Mouse (Mus musculus) mouse embryonic stem cell (cell line): Measurements from ENCODE around the gene Cdc14a.

Experiments
- in situ Hi-C, 2 experiments: fragments of 300-500 bp; cut with MboI; formaldehyde crosslinking; loops; 1 replicate in 1 of 2; 3 replicates in 1 of 2; pipeline ENCODE4 v1.14.3; 2019 to 2020; ENCODE audit warnings: low sequenced_read_pairs in 2 of 2, low pct_unique_long_range_greater_than_20kb in 1 of 2, mixed read lengths in 1 of 2; ENCODE audit not compliant: unreplicated experiment in 1 of 2

The Cdc14a gene

DNA sequence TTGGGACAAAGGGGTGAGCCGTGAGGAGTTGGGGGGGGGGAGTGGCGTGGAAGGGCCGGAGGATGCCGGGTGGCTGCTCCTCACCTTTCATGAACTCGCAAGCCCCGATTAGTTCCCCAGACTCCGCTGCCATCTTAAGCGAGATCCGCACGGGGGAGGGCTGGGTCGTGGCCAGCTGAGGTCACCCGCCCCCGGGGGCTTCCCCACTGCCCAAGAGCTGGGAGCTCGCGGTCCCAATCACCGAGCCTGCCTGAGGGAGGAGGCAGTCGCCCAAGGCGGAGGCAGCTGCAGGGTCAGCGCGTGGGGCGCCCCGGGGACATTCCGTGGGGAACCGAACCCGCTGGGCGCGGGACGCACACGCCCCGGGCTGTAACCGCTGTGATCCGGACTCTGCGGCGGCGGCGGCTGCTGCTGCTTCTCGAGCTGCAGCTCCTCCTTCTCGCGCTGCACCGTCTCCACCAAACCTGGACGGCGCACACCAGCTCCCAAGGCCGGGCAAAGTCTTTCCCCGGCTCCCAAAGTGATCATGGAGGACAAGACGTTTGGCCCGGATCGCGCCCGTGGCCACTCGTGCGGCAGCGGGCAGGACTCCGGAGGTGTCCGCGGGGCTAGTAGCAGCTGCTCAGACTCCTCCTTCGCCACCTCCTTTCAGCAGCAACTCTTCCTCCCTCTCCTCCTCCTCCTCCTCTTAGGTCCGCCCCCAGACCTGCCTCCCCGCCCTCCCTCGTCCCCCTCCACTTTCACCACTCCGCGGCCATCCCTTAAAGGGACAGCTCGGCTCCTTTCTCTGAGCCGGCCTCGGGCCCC lies at the start of gene Cdc14a:
Cdc14a (minus strand) TSS at position 680 of the 807 bp plus-strand sequence.
- in situ Hi-C loops: no loop called here

DNA sequence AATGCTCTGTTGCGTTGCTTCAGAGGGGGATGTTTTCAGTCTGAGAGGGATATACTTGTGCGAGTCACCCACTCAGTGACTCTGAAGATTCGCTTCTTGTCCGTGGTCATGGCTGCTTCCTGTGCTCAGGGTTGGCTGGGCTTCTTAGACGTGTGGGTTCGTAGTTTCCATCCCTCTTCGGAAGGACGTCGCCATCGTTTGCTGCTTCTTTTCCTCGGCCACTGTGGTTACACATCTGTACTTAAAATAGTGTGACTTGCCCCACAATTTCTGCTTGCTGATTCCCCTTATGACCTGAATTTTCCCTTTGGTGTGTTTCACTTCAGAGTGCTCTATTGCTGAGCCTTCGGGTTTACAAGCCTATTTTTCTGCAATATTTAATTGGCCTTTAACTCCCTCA lies 41.9 kb upstream of the Cdc14a start:
- in situ Hi-C loops: no loop called here

GRCm38 (mm10) chr3:116464318-116464717 lies 40.5 kb upstream of the Cdc14a start:
- in situ Hi-C loops: no loop called here

DNA sequence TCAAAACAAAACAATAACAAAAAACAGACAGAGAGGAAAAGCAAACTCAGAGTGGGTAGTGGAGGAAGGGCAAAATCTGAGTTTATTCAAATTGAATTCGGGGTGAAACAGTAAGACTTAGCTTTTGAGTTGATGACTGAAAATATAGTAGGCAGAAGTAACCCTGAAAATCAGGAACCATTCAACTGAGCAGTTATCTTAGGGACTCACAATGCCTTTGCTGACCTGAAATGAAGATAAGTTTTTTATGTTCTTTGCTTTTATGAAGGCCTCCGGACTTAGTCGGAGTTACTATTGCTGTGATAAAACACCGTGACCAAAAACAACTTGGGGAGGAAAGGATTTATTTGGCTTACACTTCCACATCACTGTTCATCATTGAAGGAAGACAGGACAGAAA lies 37.2 kb upstream of the Cdc14a start:
- in situ Hi-C loops: no loop called here

DNA sequence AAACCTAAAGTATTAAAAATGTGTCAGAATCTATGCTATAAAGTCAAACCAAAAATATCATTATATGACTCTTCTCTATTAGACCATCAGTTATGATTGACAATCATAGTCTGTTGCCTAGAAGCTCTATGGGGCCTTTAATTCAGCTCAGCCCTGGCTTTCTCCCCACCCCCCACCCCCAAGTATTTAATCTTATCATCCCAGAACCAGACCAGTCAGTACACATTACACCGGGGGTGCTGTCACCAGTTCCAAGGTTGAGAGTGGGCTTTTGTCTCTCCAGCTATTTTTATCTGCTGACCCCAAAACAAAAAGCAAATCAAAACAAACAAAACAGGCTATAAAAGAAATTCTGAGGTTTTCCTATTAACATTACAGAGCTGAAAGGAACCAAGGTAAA lies 30.7 kb upstream of the Cdc14a start:
- in situ Hi-C loops: no loop called here

- in situ Hi-C loops: no loop called here
Measured at GRCm38 (mm10) chr3:116450741-116451140, 26.9 kb upstream of the Cdc14a start.

- in situ Hi-C loops: no loop called here
Measured at GRCm38 (mm10) chr3:116444327-116444726, 20.5 kb upstream of the Cdc14a start.

DNA sequence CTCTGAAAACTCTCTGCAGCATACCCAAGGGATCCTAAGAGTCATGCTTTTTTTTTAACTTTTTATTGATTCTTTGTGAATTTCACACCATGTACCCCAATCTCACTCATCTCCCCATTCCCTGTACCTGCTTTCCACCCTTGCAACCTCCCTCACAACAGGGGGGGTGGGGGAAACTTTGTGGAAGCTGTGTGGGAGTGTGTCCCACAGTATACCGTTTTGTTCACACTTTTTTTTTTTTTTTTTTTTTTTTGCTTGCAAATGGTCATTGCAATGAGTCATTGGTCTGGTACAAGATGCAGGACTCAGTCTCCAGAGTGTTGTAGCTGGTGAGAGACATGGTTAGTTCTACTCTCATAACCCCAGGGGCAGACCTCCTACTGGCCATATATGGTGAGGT lies 19.0 kb upstream of the Cdc14a start:
- in situ Hi-C loops: no loop called here

DNA sequence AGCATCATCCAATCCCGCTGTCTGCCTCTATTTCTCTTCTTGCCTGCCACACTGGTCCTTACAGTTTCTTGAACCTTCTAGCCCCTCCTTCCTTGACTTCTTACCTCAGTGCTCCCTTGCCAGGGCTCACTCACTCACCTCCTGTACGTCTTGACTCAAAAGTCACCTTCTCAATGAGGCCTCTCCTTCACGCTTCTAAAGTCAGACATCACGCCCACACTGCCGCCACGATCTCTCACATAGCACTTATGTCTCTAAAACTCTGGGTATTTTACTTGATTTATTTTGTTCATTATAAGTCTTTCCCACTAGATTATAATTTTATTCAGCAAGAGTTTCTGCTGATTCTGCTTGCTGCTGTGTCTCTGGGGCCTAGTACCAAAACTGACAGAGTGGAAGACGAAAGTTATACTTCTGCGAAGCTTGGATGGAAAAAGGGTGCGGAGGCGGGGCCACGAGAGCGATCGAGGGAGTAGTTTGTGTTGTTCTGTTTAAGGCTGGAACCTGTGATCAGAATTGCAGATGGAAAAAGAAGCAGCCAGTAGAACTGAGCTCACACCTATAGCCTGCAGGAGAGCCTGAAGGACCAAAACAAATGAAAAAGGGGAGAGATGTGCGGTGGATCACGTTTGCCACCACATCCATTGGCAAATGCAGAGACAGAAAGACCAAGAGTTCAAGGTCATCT lies 17.8 kb upstream of the Cdc14a start:
- in situ Hi-C loops: no loop called here

DNA sequence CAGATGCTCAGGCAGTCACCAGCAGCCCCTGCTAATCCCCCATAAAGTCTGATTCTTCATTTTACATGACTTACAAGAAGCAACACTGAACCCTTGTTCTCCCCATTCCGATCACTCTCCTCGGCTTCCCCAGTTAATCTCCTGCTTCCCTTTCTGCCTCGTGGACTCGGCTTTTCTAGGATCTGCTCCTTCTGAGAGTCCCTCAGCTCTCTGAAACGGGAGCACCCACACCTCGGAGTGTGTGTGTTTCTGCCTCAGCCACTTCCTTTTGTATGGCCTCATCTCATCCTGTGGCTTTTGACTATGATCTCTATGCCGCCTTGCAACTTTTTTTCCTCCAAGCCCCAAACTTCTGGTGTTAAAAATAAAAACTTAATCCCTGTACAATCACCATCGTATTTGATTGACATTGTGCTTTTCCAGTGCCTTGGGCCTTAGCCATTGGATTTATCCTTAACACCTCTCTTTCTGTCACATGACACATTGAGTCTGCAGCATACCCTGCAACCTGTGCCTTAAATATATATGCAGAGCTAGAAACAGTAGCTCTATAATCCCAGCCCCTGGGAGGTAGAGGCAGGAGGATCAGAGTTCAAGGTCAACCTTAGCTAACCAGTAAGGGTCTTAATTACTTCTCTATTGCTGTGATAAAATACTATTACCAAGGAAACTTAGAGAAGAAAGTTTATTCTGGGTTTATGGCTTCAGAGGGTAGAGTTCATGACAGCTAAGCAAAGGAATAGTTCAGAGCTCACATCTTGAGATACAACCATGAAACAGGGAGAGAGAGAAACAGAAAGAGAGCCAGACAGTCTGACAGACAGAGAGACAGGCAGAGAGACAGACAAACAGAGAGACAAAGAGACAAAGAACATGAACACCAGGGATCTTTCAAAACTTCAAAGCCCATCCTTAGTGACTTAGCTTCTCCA lies 16.5 kb upstream of the Cdc14a start:
- in situ Hi-C loops: no loop called here

- in situ Hi-C loops: no loop called here
Measured at GRCm38 (mm10) chr3:116436811-116437601, 13.2 kb upstream of the Cdc14a start.

DNA sequence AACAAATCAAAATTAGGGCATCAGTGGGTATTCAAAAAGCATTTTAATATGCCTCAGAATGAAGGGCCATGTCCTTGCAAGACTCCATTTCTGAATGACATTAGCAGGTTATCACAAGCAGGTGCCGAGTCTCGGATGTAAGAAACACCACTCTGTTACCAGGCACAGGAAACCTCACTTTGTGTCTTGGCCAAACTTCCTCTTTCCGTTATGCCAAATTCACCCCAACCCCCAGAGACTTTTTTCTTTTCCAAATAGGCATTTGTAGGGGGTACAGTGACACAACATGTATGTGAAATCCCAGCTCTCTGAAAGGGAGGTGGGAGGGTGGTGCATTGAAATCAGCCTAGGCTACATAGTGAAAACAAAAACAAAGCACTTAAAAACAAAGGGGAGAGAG lies 12.3 kb upstream of the Cdc14a start:
- in situ Hi-C loops: no loop called here

DNA sequence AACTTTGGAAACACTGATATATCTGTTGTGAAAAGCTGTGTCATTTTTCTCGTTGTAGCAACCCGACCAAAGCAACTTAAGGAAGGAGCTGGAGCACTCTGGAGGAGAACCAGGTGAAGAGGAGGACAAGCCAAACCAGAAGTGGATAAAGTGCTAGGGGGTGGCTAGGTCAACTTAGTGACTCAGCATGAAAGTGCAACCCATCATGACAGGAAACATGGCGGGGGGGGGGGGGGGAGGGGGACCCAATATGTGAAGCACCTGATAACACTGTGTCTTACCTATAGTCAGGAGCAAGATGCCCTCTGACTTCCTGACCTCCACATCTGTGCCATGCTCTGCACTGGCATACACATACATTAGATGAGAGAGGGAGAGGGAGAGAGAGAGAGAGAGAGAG lies 10.9 kb upstream of the Cdc14a start:
- in situ Hi-C loops: no loop called here

GRCm38 (mm10) chr3:116425901-116426300 lies 2.1 kb upstream of the Cdc14a start:
- in situ Hi-C loops: no loop called here

DNA sequence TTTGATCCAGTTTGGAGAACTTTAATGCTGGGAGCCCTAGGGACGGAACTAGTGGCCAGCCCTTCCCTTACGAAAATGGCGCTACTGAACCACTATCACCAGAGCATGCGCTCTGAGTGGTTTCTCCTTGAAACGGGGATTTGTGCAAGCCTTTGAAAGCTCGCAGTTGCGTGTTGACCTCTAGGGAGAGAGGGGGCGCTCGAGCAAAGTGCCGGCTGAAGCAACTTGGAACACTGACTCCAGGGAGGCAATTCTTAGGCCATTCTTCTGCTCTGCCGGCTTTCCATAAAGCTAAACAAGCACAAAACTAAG lies 1.1 kb upstream of the Cdc14a start:
- in situ Hi-C loops: no loop called here

DNA sequence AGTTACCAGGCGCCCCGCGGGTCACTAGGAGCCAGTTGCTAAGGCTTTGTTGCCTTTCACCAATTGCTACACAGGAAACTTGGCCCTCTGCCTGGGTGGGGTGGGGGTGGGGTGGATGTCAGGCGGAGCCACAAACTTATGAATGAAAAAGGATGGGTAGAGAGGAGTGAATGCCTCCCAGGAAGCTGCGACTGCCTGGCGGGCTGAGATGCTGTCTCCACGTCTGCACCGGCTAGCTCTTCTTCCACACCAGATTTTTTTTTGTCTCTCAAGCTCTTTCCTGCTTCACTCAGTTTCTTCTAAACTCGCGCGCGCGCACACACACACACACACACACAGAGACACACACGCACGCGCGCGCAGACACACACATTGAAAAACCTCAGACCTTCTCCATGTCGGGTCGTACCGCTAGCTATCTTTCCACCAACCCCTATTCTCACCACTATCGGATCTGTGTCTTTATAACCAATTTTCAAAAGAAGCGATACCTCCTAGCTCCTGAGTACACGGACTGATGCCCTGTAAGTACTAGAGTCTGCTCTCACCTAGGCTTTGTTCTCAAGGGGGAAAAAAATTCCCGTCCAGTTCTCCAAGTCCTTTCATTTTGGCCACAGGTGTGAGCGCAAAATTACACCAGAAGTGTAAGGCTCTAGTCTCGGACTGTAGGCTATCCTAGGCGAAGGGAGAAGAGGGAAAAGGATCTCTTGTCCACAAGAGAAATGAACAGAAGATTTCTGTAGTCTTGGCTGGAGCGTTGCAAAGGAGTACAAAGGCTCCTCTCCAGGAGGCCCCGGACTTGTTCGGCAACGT lies 534 bp upstream of the Cdc14a start:
- in situ Hi-C loops: no loop called here

GRCm38 (mm10) chr3:116422795-116423352 lies 958 bp downstream of the Cdc14a start:
- in situ Hi-C loops: no loop called here
